Mouse (Mus musculus) cerebellum, adult 2 months (tissue): ENCODE measurements at regions not wholly inside any gene's neighbourhood (a gene's known extent, or its start where the extent isn't known, plus 50 kb on each side); places are given as distances from the start of the nearest gene placed in this dataset.

Experiments
- DNase-seq, 2 experiments: peaks; one replicate each; pipeline ENCODE4 v3.0.0; 2021
- H3K27ac ChIP-seq: fragments of 200-500 bp; 2 replicates; pipeline ENCODE4 v1.5.1; 2012; ENCODE audit warnings: low read length, control low read depth, inconsistent platforms; ENCODE audit not compliant: insufficient read depth
- H3K27me3 ChIP-seq: fragments of 200-500 bp; 2 replicates; pipeline ENCODE4 v1.6.1; 2012; ENCODE audit warnings: inconsistent platforms, mild to moderate bottlenecking, low read length, moderate library complexity; ENCODE audit not compliant: control insufficient read depth, insufficient read depth
- H3K4me1 ChIP-seq: fragments of 200-500 bp; 2 replicates; pipeline ENCODE4 v1.6.1; 2011; ENCODE audit warnings: low read length; ENCODE audit not compliant: control insufficient read depth, insufficient read depth
- H3K4me3 ChIP-seq: fragments of 200-500 bp; replicated peaks from 2 replicates; pipeline ENCODE3; 2011; ENCODE audit warnings: mild to moderate bottlenecking, low read depth, low read length, control low read depth; ENCODE audit not compliant: insufficient read depth
- CTCF ChIP-seq: fragments of 200-500 bp; IDR thresholded peaks from 2 replicates; pipeline ENCODE4 v1.5.1; 2011; ENCODE audit warnings: low read depth, mild to moderate bottlenecking, control low read depth, low read length, moderate library complexity, borderline replicate concordance; ENCODE audit not compliant: insufficient read depth
- POLR2A ChIP-seq: fragments of 200-500 bp; IDR thresholded peaks from 2 replicates; pipeline ENCODE4 v1.6.1; 2011; ENCODE audit warnings: low read length, control low read depth, borderline replicate concordance; ENCODE audit not compliant: insufficient read depth
- WGBS: fragments of 180-500 bp; shearing (Covaris S2); methylation state at CpG from one replicate; pipeline ENCODE4 v1.1.7; 2018; 5-methylcytosine and 5-hydroxymethylcytosine counted together

- Histone ChIP-seq H3K27me3 (no peaks in the 10 kb centered on the region), H3K27ac (no peak overlapping the region), H3K4me1 (no peaks in the 10 kb centered on the region), H3K4me3 (no peak overlapping the region)
- TF ChIP-seq POLR2A = no peak
- TF ChIP-seq CTCF = no peak
- WGBS = 37% methylated on average over 6 of the region's 6 CpGs
- DNase-seq = no peak
Measured at GRCm38 (mm10) chr5:111804542-111804941, 70.8 kb downstream of the Gm26897 start.

- Histone ChIP-seq H3K4me1 (no peaks in the 10 kb centered on the region), H3K4me3 (no peak overlapping the region), H3K27me3 (no peaks in the 10 kb centered on the region), H3K27ac (no peak overlapping the region)
- WGBS = 45% methylated on average over 7 of the region's 7 CpGs
- DNase-seq = no peak
- no peak for TF ChIP-seq POLR2A
- no peak for TF ChIP-seq CTCF
Measured at GRCm38 (mm10) chr5:111805150-111805549, 71.4 kb downstream of the Gm26897 start.

- H3K27me3 ChIP-seq = no peaks in the 10 kb centered on the region
- no peak overlapping the region for H3K27ac ChIP-seq
- DNase-seq = no peak
- H3K4me3 ChIP-seq = no peak overlapping the region
- no peaks in the 10 kb centered on the region for H3K4me1 ChIP-seq
- WGBS = 66% methylated on average over 17 of the region's 17 CpGs
- no peak for TF ChIP-seq CTCF
- no peak for TF ChIP-seq POLR2A
Measured at GRCm38 (mm10) chr5:111805761-111806191, 72.1 kb downstream of the Gm26897 start.

- TF ChIP-seq CTCF (no peak), POLR2A (no peak)
- DNase-seq = no peak
- H3K27ac ChIP-seq = no peak overlapping the region
- no peak overlapping the region for H3K4me3 ChIP-seq
- H3K27me3 ChIP-seq = no peaks in the 10 kb centered on the region
- 39% methylated on average over 7 of the region's 7 CpGs for WGBS
- no peaks in the 10 kb centered on the region for H3K4me1 ChIP-seq
Measured at GRCm38 (mm10) chr5:111810079-111810808, 76.5 kb downstream of the Gm26897 start.

GRCm38 (mm10) chr5:111812581-111812980, 78.9 kb downstream of the Gm26897 start:
- H3K4me3 ChIP-seq = no peak overlapping the region
- H3K27ac ChIP-seq = no peak overlapping the region

GRCm38 (mm10) chr5:111813090-111813753, 79.5 kb downstream of the Gm26897 start:
- no peak for DNase-seq
- TF ChIP-seq CTCF (no peak), POLR2A (no peak)
- no peak overlapping the region for H3K4me3 ChIP-seq
- H3K4me1 ChIP-seq = no peaks in the 10 kb centered on the region
- no peaks in the 10 kb centered on the region for H3K27me3 ChIP-seq
- 28% methylated on average over 6 of the region's 6 CpGs for WGBS
- H3K27ac ChIP-seq = no peak overlapping the region

More at GRCm38 (mm10) chr5:111812581-111812980, 78.9 kb downstream of the Gm26897 start:
- no peak for DNase-seq
- WGBS = 12% methylated on average over 7 of the region's 7 CpGs
- Histone ChIP-seq H3K27me3 (no peaks in the 10 kb centered on the region), H3K4me1 (no peaks in the 10 kb centered on the region)
- no peak for TF ChIP-seq CTCF
- no peak for TF ChIP-seq POLR2A

- DNase-seq = no peak
- H3K4me3 ChIP-seq = no peak overlapping the region
- no peaks in the 10 kb centered on the region for H3K4me1 ChIP-seq
- TF ChIP-seq POLR2A (no peak), CTCF (no peak)
- no peak overlapping the region for H3K27ac ChIP-seq
- 89% methylated on average over 20 of the region's 20 CpGs for WGBS
- no peaks in the 10 kb centered on the region for H3K27me3 ChIP-seq
Measured at GRCm38 (mm10) chr5:111814893-111815760, 81.4 kb downstream of the Gm26897 start.
